Mouse (Mus musculus) testis, adult 2 months (tissue): ENCODE measurements around the gene Tor1aip2. TPM values are rescaled to one million over a fixed set of nuclear protein-coding genes. Genes with fewer than 3 reads are reported as not detected.

Experiments
- H3K27ac ChIP-seq: fragments of 200-500 bp; 2 replicates; pipeline ENCODE4 v1.5.1; 2012; ENCODE audit warnings: low read depth, low read length; ENCODE audit not compliant: control insufficient read depth, insufficient read depth
- H3K27me3 ChIP-seq: fragments of 200-500 bp; 2 replicates; pipeline ENCODE4 v1.6.1; 2012; ENCODE audit warnings: mild to moderate bottlenecking, low read length, moderate library complexity; ENCODE audit not compliant: control insufficient read depth, insufficient read depth
- H3K36me3 ChIP-seq: fragments of 200-500 bp; 2 replicates; pipeline ENCODE4 v1.6.1; 2012; ENCODE audit warnings: mild to moderate bottlenecking, low read length; ENCODE audit not compliant: control insufficient read depth, insufficient read depth
- H3K4me1 ChIP-seq: fragments of 200-500 bp; 2 replicates; pipeline ENCODE4 v1.6.1; 2012; ENCODE audit warnings: low read length; ENCODE audit not compliant: control insufficient read depth, insufficient read depth
- H3K4me3 ChIP-seq: fragments of 200-500 bp; 2 replicates; pipeline ENCODE4 v1.5.1; 2012; ENCODE audit warnings: low read depth, mild to moderate bottlenecking, low read length, moderate library complexity, mixed read lengths; ENCODE audit not compliant: control insufficient read depth
- CTCF ChIP-seq: fragments of 200-500 bp; IDR thresholded peaks from 2 replicates; pipeline ENCODE4 v1.5.1; 2012; ENCODE audit warnings: low read depth, mild to moderate bottlenecking, inconsistent platforms, low read length, moderate library complexity; ENCODE audit not compliant: control insufficient read depth, insufficient read depth, insufficient replicate concordance
- POLR2A ChIP-seq: fragments of 200-500 bp; IDR thresholded peaks from 2 replicates; pipeline ENCODE4 v1.6.1; 2012; ENCODE audit warnings: low read depth, mild to moderate bottlenecking, inconsistent platforms, low read length, moderate library complexity; ENCODE audit not compliant: control insufficient read depth
- polyA plus RNA-seq: library from polyadenylated mRNA; depleted of rRNA; stranded (reverse); fragments of >200 nt; gene quantifications from 2 replicates; pipeline ENCODE4 v1.2.3, GENCODE M21; 2012; rRNA removed

The Tor1aip2 gene
- polyA plus RNA-seq, 1 experiment, result 59.8 TPM

DNA sequence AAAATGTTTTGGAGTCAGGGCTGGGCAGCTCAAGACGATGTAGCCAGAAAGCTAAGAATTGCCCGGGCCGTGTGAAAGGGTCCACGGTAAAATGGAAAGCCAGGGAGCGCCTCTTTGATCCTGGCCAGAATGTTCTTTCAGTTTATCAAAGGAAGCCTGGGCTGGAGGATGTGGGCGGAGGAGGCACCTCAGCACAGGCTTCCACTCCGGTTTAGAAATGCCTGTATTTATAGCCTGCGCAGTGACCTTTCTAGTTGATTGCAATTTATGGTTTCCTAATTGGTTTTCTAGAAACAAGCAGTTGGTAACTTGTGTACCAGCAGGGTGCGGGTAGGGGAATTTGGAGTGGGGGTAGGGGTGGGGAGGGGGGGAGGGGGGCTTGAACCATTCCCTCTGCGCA is 73.2 kb downstream of the Tor1aip2 start:
- Histone ChIP-seq H3K36me3 (no peaks in the 10 kb centered on the region), H3K4me3 (no peak overlapping the region), H3K27ac (peak overlapping the region; percentile 3; the same call in 1 of the 2 replicates), H3K27me3 (no peaks in the 10 kb centered on the region), H3K4me1 (no peaks in the 10 kb centered on the region; the same call in 1 of the 2 replicates)
- TF ChIP-seq CTCF, result no peak
- TF ChIP-seq POLR2A, result no peak

DNA sequence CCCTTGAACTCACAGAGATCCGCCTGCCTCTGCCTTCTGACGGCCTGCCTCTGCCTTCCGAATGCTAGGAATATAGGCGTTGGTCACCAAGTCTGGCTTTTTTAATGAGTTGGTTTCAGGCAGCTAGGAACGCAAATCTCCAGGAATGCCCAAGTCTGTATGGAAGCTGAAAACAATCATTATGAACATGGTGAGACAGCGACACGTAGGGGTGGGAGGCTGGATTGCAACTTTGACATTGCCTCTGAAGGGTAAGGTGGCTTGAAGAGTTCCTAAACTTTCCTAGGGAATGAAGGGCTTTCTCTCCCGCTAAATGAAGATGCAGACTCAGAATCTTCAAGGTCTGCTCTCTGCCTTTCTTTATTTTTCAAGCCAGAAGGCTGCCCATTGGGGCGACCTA is 75.9 kb downstream of the Tor1aip2 start:
- Histone ChIP-seq H3K4me3 (peak overlapping the region; percentile 80), H3K27ac (no peak overlapping the region), H3K4me1 (no peaks in the 10 kb centered on the region; the same call in 1 of the 2 replicates), H3K27me3 (no peaks in the 10 kb centered on the region), H3K36me3 (no peaks in the 10 kb centered on the region)
- TF ChIP-seq CTCF (peak; percentile 26; the same call in 1 of the 2 replicates), POLR2A (no peak)

- Histone ChIP-seq H3K36me3 (no peaks in the 10 kb centered on the region), H3K4me1 (no peaks in the 10 kb centered on the region; the same call in 1 of the 2 replicates), H3K27ac (no peak overlapping the region), H3K27me3 (no peaks in the 10 kb centered on the region), H3K4me3 (peak overlapping the region; percentile 80)
- TF ChIP-seq CTCF (no peak), POLR2A (no peak)
Measured at GRCm38 (mm10) chr1:156111728-156112127, 76.5 kb downstream of the Tor1aip2 start.

DNA sequence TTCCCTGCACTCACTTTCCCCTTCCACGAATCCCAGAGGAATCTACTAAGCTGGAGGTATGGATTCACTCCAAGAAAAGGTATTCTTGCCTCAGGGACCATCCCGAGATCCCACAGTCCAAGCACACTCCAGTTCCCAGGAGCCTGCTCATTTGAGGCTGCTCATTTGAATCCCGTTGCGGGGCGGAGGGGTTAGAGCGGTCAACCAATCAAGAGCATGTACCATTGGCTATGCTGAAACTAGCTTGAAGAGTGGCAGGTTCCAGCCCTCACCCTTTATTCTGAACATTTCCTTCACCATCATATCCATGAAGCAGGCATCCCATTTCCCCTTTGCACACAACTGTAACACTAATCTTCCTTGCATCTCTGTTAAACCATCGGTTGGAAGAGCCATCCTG is 76.9 kb downstream of the Tor1aip2 start:
- Histone ChIP-seq H3K4me1 (no peaks in the 10 kb centered on the region; the same call in 1 of the 2 replicates), H3K36me3 (no peaks in the 10 kb centered on the region), H3K27ac (no peak overlapping the region), H3K4me3 (peak overlapping the region; percentile 80), H3K27me3 (no peaks in the 10 kb centered on the region)
- TF ChIP-seq CTCF (no peak), POLR2A (no peak)

GRCm38 (mm10) chr1:156113884-156114499 is 78.8 kb downstream of the Tor1aip2 start:
- no peaks in the 10 kb centered on the region for H3K36me3 ChIP-seq
- H3K4me1 ChIP-seq, result no peaks in the 10 kb centered on the region; the same call in 1 of the 2 replicates
- H3K27ac ChIP-seq, result no peak overlapping the region
- TF ChIP-seq POLR2A (no peak), CTCF (no peak)
- no peaks in the 10 kb centered on the region for H3K27me3 ChIP-seq
- H3K4me3 ChIP-seq, result no peak overlapping the region

DNA sequence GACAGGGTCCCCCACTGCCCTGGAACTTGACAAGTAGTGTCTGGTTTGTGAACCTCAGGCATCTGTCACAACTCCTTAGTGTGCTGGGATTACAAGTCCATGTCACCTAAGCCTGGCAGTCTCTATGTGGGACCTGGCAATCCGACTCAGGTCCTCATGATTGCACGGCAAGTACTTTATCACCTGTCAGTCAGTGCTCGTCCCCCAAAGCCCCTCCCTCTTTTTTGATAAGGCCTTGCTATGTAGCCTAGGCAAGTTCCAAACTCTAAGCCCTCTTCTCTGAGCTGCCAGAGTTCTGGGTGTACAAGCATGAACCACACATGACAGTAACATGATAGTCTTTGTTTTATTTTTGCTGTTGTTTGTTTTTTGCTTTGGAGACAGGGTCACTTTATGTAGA is 81.6 kb downstream of the Tor1aip2 start:
- Histone ChIP-seq H3K36me3 (no peaks in the 10 kb centered on the region), H3K27ac (no peak overlapping the region), H3K4me3 (no peak overlapping the region), H3K27me3 (no peaks in the 10 kb centered on the region), H3K4me1 (no peaks in the 10 kb centered on the region)
- no peak for TF ChIP-seq POLR2A
- no peak for TF ChIP-seq CTCF

Other genes starting within 250 kb of the Tor1aip2 start
- gene Qsox1, start 222.5 kb upstream of the Tor1aip2 start, polyA plus RNA-seq, result 113 and 116 TPM in 2 replicates
- gene Cep350, start 62.1 kb upstream of the Tor1aip2 start, polyA plus RNA-seq, result 36.7 and 43.6 TPM in 2 replicates
- 223 and 268 TPM in 2 replicates for gene Tor1aip1, start 1.1 kb downstream of the Tor1aip2 start, polyA plus RNA-seq
- 0.02 and 0.07 TPM in 2 replicates for gene Fam163a, start 169.6 kb downstream of the Tor1aip2 start, polyA plus RNA-seq